Mouse (Mus musculus) embryo, embryonic 11.5 days (tissue): Measurements from ENCODE around the gene Cyp4v3.

Experiments used
- DNase-seq: peaks from one replicate; pipeline ENCODE4 v3.0.0-alpha.2; 2012; ENCODE audit warnings: low read depth, low spot score

Gene Cyp4v3

GRCm38 (mm10) chr8:45320930-45321329 lies 12.1 kb downstream of the Cyp4v3 start:
- DNase-seq = no peak

DNA sequence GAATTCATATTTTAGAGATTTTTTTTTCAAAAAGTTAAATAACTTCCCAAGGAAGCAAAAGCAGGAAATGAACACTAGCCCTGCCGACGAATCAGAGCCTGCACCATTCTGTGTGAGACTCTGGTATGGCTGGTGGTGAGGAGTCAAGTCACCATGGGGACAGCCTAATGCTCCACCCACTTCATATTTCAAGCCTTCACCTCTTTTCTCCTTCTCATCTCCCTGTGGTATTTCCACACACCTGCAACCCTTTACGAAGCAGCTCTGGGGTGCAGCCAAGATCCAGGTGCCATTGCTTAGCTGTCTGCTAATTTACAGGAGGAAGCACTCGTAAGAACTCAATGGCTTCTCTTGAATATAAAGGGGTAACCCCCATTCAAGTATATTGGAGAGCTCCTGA lies 22.0 kb downstream of the Cyp4v3 start:
- no peak for DNase-seq

GRCm38 (mm10) chr8:45308366-45308765 lies 24.6 kb downstream of the Cyp4v3 start, which contains the start of gene Gm45753:
TSS of gene Gm45753 (minus strand) at chr8:45308466.
- DNase-seq = no peak

- DNase-seq = no peak
Measured at GRCm38 (mm10) chr8:45305479-45305878, 27.5 kb downstream of the Cyp4v3 start.

DNA sequence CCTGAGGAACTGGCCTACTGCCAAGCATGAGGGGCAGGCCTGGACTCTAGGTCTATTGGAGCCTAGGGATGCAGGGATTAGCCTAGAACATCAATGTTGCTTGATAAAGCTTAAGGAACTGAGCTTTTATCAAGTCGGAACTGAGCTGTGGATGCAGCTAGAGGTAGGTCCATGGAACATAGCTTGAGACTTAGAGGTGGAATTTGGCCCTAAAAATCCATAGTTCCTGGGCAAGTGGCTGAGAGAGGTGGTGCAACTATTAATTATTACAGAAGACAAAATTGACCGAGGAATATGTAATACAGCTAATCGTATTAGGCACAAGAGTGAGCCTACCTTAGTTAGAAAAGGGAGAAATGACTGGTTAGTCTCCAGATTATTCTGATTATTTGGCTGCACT lies 28.7 kb downstream of the Cyp4v3 start:
- no peak for DNase-seq

DNA sequence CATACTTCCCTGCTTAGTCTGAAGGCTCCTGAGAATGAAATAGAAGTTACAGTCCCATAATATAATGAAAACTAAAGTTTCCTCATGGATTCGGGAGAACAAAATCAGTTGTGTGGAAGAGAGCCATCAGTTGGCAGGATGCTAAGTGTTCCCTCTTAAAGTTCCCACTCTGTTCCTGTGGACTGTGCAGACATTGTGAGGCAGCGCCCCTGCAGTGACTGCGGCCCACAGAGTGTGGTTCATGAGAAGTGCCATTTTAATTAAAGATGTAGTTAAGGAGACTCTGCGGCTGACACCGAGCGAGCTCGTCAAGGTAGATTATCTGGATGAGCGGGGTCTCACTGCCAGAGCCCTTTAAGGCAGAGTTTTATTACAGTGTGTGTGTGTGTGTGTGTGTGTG lies 30.6 kb downstream of the Cyp4v3 start:
- DNase-seq = no peak

DNA sequence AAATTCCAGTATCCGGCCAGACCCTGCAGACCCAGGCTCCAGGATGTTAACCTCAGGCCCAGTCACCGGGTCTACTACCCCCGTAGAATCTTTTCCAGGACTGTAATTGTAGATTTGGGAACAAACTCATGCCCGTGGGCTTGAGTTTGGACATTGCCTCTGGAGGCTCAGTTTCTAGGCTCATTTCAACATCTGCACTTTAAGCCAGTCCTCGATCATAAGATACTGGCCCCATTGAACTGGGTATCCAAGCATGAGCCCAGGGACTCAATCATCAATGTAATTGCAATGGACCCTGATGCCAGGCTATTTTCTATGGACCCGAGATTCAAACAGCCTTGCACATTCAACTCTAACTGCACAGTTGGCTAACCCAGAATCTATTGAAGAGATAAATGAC lies 37.7 kb downstream of the Cyp4v3 start:
- DNase-seq = no peak

- no peak for DNase-seq
Measured at GRCm38 (mm10) chr8:45294687-45295086, 38.3 kb downstream of the Cyp4v3 start, which contains the start of gene Klkb1. TSS of gene Klkb1 (minus strand) at chr8:45294859.

DNA sequence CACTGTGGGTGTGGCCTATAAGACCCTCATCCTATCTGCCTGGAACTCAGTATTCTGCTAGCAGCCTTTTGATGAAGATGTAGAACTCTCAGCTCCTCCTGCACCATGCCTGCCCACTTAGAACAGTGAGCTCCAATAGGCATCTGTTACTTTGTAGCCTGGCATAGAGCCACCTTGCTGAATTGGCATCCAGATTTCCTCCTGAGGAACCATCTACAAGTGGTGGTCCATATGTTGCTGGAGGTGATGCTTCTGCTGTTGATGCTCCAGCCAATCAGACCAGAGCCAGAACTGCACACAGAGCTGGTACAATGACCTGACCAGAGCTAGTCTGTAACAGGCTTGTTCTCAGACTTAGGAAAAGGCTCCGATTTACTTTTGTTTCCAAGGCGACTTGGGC lies 41.2 kb downstream of the Cyp4v3 start:
- DNase-seq = no peak

GRCm38 (mm10) chr8:45281630-45282029 lies 51.4 kb downstream of the Cyp4v3 start:
- no peak for DNase-seq

DNA sequence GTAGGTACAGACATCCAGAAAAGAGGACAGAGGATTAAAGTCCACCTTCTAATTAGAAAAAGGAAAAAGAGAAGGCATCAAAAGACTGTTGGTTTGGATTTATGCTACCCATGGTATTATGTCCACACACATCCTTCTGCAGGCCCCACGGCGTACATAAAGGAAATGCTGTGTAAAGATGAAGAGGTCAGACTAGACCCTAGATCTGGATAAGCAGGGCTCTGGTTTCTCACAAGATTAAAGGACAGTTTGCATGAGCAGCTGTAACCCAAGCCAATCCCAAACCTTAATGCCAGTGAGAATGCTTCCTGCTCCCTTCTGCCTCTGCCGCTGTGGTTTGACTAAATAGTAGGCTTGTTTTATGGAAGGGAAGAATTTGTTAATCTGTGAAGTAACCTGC lies 55.6 kb downstream of the Cyp4v3 start:
- DNase-seq = no peak

GRCm38 (mm10) chr8:45274317-45274716 lies 58.7 kb downstream of the Cyp4v3 start:
- DNase-seq = no peak

GRCm38 (mm10) chr8:45269056-45269455 lies 64.0 kb downstream of the Cyp4v3 start:
- DNase-seq = no peak

DNA sequence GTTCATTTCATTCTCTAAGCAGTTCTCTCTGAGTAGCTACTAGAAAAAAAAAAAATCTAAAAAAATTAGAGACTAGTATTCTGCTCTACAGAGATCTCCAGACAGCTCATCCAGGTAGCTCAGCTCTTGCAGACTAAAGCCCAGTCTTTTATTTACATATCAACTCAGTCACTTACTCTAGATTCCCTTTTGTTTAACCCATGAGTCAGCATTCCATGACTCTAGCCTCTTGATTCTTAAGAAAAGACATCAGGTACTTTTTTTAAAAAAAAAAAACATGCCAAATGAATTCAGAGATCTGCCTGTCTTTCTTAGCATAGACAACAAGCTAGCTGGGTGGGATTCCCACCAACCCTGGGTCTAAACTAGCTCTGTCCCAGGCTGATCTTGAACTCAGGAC lies 64.5 kb downstream of the Cyp4v3 start:
- DNase-seq = no peak

DNA sequence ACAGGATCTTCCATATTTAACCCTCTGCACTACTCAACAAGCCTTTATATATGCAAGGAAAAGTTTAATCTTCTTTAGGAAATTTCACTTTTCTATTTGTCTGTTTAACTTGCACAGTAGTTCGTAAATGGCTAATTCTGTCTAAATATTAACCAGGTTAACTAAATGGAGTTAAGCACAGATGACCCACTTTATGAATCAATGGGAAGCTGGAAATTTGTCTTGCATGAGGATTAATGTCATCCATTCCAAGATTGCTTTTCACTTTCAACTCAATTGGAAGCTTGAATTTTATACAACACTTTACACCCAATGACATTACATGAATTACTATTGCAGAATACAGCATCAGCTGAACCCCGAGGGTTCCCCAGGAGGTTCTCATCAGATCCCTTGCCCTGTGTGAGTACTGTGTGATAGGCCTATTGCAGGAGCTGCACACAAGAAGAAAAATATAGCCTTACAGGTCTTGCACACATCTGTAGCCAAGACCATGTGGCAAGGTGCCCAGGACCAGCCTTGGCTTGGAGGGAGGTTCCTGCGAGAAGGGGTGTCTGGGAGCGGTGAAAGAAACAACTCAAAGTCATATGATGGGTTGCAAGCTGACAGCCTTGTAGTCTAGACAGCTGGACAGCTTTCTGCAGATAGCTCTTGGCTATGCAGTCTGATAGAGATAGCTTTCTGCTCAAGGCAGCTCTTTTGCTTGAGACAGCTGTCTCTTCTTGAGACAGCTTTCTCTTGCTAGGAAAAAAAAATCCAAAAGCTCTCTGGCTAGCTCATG lies 65.2 kb downstream of the Cyp4v3 start:
- DNase-seq = no peak

GRCm38 (mm10) chr8:45266993-45267392 lies 66.0 kb downstream of the Cyp4v3 start:
- DNase-seq = no peak

- DNase-seq = no peak
Measured at GRCm38 (mm10) chr8:45264918-45265317, 68.1 kb downstream of the Cyp4v3 start.

- no peak for DNase-seq
Measured at GRCm38 (mm10) chr8:45262851-45263250, 70.2 kb downstream of the Cyp4v3 start.

- DNase-seq = no peak
Measured at GRCm38 (mm10) chr8:45261920-45262319, 71.1 kb downstream of the Cyp4v3 start, which contains the start of gene F11. TSS of gene F11 (minus strand) at chr8:45262031.

- DNase-seq = no peak
Measured at GRCm38 (mm10) chr8:45258421-45258820, 74.6 kb downstream of the Cyp4v3 start.

DNA sequence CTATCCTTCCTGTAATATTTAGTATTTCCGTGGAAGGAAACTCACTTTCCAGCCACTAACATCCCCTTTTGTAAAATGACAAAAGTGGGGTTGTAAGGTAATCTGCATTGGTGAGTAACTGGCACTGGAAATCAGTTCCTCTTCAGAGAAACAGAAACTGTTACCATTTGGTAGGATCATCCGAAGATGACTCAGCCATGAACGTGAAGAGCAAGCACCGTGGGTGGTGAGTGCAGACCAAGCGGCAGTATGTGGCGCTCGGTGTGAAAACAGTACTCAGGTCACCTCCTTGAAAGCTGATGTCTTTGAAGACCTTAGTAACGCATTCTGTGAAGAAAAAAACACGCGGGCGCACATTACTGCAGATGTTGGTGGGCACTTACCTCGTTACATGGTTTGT lies 78.0 kb downstream of the Cyp4v3 start:
- no peak for DNase-seq
